Mouse (Mus musculus): ENCODE data around the gene Arxes1. TPM values are rescaled to one million over a fixed set of nuclear protein-coding genes. Genes with fewer than 3 reads are reported as not detected.

Arxes1 gene
- 12.8 TPM for polyA plus RNA-seq (2014; fragmentation: Illumina TruSeq; extraction: RNeasy Lipid Tissue Mini Kit (QIAGEN cat#74804); ENCODE audit: low read depth, low replicate concordance)

GRCm38 (mm10) chrX:136032799-136033763, at the start of gene Arxes1:
Gene Arxes1 (plus strand): TSS chrX:136033367.

DNA sequence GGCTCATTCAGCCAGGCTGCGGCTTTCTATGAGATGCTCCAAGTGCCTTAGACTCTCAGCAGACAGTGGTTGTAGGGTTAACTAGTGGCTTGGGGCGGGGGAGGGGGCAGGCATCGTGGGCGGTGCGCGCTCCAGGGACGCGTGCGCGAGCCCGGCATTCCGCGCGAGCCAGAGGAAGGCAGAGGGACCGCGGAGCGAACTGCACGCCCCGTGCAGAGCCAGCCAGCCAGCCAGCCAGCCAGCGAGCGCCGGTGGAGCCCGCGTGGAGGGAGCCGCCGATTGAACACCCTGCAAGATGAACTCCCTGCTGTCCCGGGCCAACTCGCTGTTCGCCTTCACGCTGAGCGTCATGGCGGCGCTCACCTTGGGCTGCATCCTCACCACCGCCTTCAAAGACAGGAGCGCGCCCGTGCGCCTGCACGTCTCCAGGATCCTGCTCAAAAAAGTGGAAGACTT, 39.5 kb upstream of the Arxes1 start, which contains the start of gene Arxes2:
Gene Arxes2 (plus strand): TSS at position 161 of the 456 bp plus-strand sequence.

DNA sequence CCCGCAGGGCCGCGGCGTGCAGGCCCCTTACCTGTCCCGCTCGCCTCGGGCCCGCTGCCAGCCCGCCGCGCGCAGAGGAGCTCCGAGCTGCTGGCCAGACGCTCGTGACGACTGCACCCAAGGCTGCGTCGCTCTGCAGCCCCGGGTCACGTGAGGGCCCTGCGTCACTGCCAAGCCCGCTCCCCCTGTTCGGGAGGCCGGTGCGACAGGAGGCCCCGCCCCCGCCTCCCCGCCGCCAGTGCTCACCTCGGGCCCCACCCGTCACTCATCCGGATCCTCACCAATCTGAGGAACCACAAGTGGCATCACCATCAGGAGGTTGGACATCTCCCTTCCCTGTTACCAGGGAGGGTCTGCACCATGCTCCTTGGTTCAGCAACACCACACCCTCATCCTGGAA, 34.9 kb downstream of the Arxes1 start, which contains the start of gene Bex2:
Gene Bex2 (minus strand): TSS at position 217 of the 400 bp plus-strand sequence.

Other genes with a start within 250 kb of the Arxes1 start
- 20.1 TPM for gene Bhlhb9, start 235.8 kb upstream of the Arxes1 start, polyA plus RNA-seq (2014; fragmentation: Illumina TruSeq; extraction: RNeasy Lipid Tissue Mini Kit (QIAGEN cat#74804); ENCODE audit: low read depth, low replicate concordance)
- gene Gprasp2, start 194.3 kb upstream of the Arxes1 start, polyA plus RNA-seq (2014; fragmentation: Illumina TruSeq; extraction: RNeasy Lipid Tissue Mini Kit (QIAGEN cat#74804); ENCODE audit: low read depth, low replicate concordance), result 17.6 TPM
- gene Arxes2, start 39.5 kb upstream of the Arxes1 start, polyA plus RNA-seq (2014; fragmentation: Illumina TruSeq; extraction: RNeasy Lipid Tissue Mini Kit (QIAGEN cat#74804); ENCODE audit: low read depth, low replicate concordance), result 70.2 TPM
- gene Bex2, start 34.9 kb downstream of the Arxes1 start, polyA plus RNA-seq (2014; fragmentation: Illumina TruSeq; extraction: RNeasy Lipid Tissue Mini Kit (QIAGEN cat#74804); ENCODE audit: low read depth, low replicate concordance), result 63.2 TPM
- 52.5 TPM for gene Nxf3, start 51.9 kb downstream of the Arxes1 start, polyA plus RNA-seq (2014; fragmentation: Illumina TruSeq; extraction: RNeasy Lipid Tissue Mini Kit (QIAGEN cat#74804); ENCODE audit: low read depth, low replicate concordance)
- gene Bex4, start 105.6 kb downstream of the Arxes1 start, polyA plus RNA-seq (2014; fragmentation: Illumina TruSeq; extraction: RNeasy Lipid Tissue Mini Kit (QIAGEN cat#74804); ENCODE audit: low read depth, low replicate concordance), result 82.3 TPM
- gene Tceal8, start 139.0 kb downstream of the Arxes1 start, polyA plus RNA-seq (2014; fragmentation: Illumina TruSeq; extraction: RNeasy Lipid Tissue Mini Kit (QIAGEN cat#74804); ENCODE audit: low read depth, low replicate concordance), result 106 TPM
- gene Tceal5, start 170.5 kb downstream of the Arxes1 start, polyA plus RNA-seq (2014; fragmentation: Illumina TruSeq; extraction: RNeasy Lipid Tissue Mini Kit (QIAGEN cat#74804); ENCODE audit: low read depth, low replicate concordance), result 5.2 TPM
- gene Tceal7, start 181.4 kb downstream of the Arxes1 start, polyA plus RNA-seq (2014; fragmentation: Illumina TruSeq; extraction: RNeasy Lipid Tissue Mini Kit (QIAGEN cat#74804); ENCODE audit: low read depth, low replicate concordance), result not detected
- gene Bex1, start 182.1 kb downstream of the Arxes1 start, polyA plus RNA-seq (2014; fragmentation: Illumina TruSeq; extraction: RNeasy Lipid Tissue Mini Kit (QIAGEN cat#74804); ENCODE audit: low read depth, low replicate concordance), result 11.0 TPM
- 168 TPM for gene Tceal9, start 211.7 kb downstream of the Arxes1 start, polyA plus RNA-seq (2014; fragmentation: Illumina TruSeq; extraction: RNeasy Lipid Tissue Mini Kit (QIAGEN cat#74804); ENCODE audit: low read depth, low replicate concordance)
- 130 TPM for gene Bex3, start 236.9 kb downstream of the Arxes1 start, polyA plus RNA-seq (2014; fragmentation: Illumina TruSeq; extraction: RNeasy Lipid Tissue Mini Kit (QIAGEN cat#74804); ENCODE audit: low read depth, low replicate concordance)